Mouse (Mus musculus): Measurements from ENCODE around the gene March8. TPM values are rescaled to one million over a fixed set of nuclear protein-coding genes. Genes with fewer than 3 reads are reported as not detected.

Gene March8
- polyA plus RNA-seq (2016; fragmentation: Nextera tagmentation; extraction: Ambion mirVana): 31.2 and 42.0 TPM in 2 replicates

- H3K4me1 ChIP-seq (replicated peaks): peaks cover 12% of the 10 kb centered on the region; the same call in 1 of the 2 replicates
- H3K27ac ChIP-seq: peak within 1 kb of the TSS; percentile 95
- under 1% methylated on average over 75 of the region's 75 CpGs for WGBS
- peaks cover 10% of the 10 kb centered on the region; the same call in 1 of the 2 replicates for H3K36me3 ChIP-seq
- H3K27me3 ChIP-seq (ENCODE audit: insufficient read depth, poor library complexity, severe bottlenecking): no peaks in the 10 kb centered on the region; the same call in 1 of the 2 replicates
- H3K4me3 ChIP-seq: peak within 1 kb of the TSS; percentile 95
- H3K9me3 ChIP-seq: peaks cover 3% of the 10 kb centered on the region; the same call in 1 of the 2 replicates
- DNase-seq (ENCODE audit: low spot score): peak; percentile 91
Measured at GRCm38 (mm10) chr6:116337835-116338501, at the start of gene March8. TSS of gene March8 (plus strand) at chr6:116338024.

- 91% methylated on average over 2 of the region's 2 CpGs for WGBS
- H3K36me3 ChIP-seq: no peaks in the 10 kb centered on the region
- no peaks in the 10 kb centered on the region for H3K4me1 ChIP-seq (replicated peaks)
- H3K27me3 ChIP-seq (ENCODE audit: insufficient read depth, poor library complexity, severe bottlenecking): no peaks in the 10 kb centered on the region
- H3K4me3 ChIP-seq: no peak overlapping the region
- H3K9me3 ChIP-seq: no peaks in the 10 kb centered on the region
- no peak for DNase-seq (ENCODE audit: low spot score)
- no peak overlapping the region for H3K27ac ChIP-seq
Measured at GRCm38 (mm10) chr6:116311411-116311810, 26.4 kb upstream of the March8 start.

- Histone ChIP-seq H3K27me3 (ENCODE audit: insufficient read depth, poor library complexity, severe bottlenecking) (no peaks in the 10 kb centered on the region), H3K36me3 (no peaks in the 10 kb centered on the region), H3K9me3 (no peaks in the 10 kb centered on the region), H3K4me1 (replicated peaks) (no peaks in the 10 kb centered on the region), H3K27ac (no peak overlapping the region), H3K4me3 (no peak overlapping the region)
- no peak for DNase-seq (ENCODE audit: low spot score)
- WGBS: 84% methylated on average over 3 of the region's 3 CpGs
Measured at GRCm38 (mm10) chr6:116319259-116319658, 18.6 kb upstream of the March8 start.

GRCm38 (mm10) chr6:116326641-116327040, 11.2 kb upstream of the March8 start:
- no peak for DNase-seq (ENCODE audit: low spot score)
- no peak overlapping the region for H3K27ac ChIP-seq
- no peak overlapping the region for H3K4me3 ChIP-seq
- WGBS: 93% methylated on average over 3 of the region's 3 CpGs
- H3K27me3 ChIP-seq (ENCODE audit: insufficient read depth, poor library complexity, severe bottlenecking): no peaks in the 10 kb centered on the region
- no peaks in the 10 kb centered on the region for H3K4me1 ChIP-seq (replicated peaks)
- no peaks in the 10 kb centered on the region for H3K9me3 ChIP-seq
- no peaks in the 10 kb centered on the region for H3K36me3 ChIP-seq

- H3K36me3 ChIP-seq: no peaks in the 10 kb centered on the region
- 94% methylated on average over 2 of the region's 2 CpGs for WGBS
- DNase-seq (ENCODE audit: low spot score): no peak
- H3K27ac ChIP-seq: no peak overlapping the region
- no peaks in the 10 kb centered on the region; the same call in 1 of the 2 replicates for H3K27me3 ChIP-seq (ENCODE audit: insufficient read depth, poor library complexity, severe bottlenecking)
- H3K4me1 ChIP-seq (replicated peaks): no peaks in the 10 kb centered on the region
- H3K9me3 ChIP-seq: no peaks in the 10 kb centered on the region
- H3K4me3 ChIP-seq: no peak overlapping the region
Measured at GRCm38 (mm10) chr6:116331396-116331795, 6.4 kb upstream of the March8 start.

GRCm38 (mm10) chr6:116337466-116337834, 374 bp upstream of the March8 start:
- Histone ChIP-seq H3K9me3 (peaks cover 3% of the 10 kb centered on the region; the same call in 1 of the 2 replicates), H3K27ac (peak overlapping the region; percentile 95), H3K4me3 (peak overlapping the region; percentile 95), H3K4me1 (replicated peaks) (peaks cover 12% of the 10 kb centered on the region; the same call in 1 of the 2 replicates), H3K27me3 (ENCODE audit: insufficient read depth, poor library complexity, severe bottlenecking) (no peaks in the 10 kb centered on the region; the same call in 1 of the 2 replicates), H3K36me3 (peaks cover 10% of the 10 kb centered on the region; the same call in 1 of the 2 replicates)
- no peak for DNase-seq (ENCODE audit: low spot score)
- 3% methylated on average over 7 of the region's 7 CpGs for WGBS

GRCm38 (mm10) chr6:116338520-116338919, 696 bp downstream of the March8 start:
- peaks cover 3% of the 10 kb centered on the region; the same call in 1 of the 2 replicates for H3K9me3 ChIP-seq
- WGBS: 9% methylated on average over 8 of the region's 8 CpGs

GRCm38 (mm10) chr6:116339088-116339487, 1.3 kb downstream of the March8 start:
- WGBS: 92% methylated on average over 5 of the region's 5 CpGs
- Histone ChIP-seq H3K27me3 (ENCODE audit: insufficient read depth, poor library complexity, severe bottlenecking) (no peaks in the 10 kb centered on the region; the same call in 1 of the 2 replicates), H3K36me3 (peaks cover 10% of the 10 kb centered on the region; the same call in 1 of the 2 replicates), H3K4me1 (replicated peaks) (peaks cover 12% of the 10 kb centered on the region; the same call in 1 of the 2 replicates), H3K9me3 (peaks cover 3% of the 10 kb centered on the region; the same call in 1 of the 2 replicates), H3K4me3 (peak overlapping the region; percentile 95), H3K27ac (no peak overlapping the region)
- DNase-seq (ENCODE audit: low spot score): no peak

More at GRCm38 (mm10) chr6:116338520-116338919, 696 bp downstream of the March8 start:
- no peak for DNase-seq (ENCODE audit: low spot score)
- H3K27me3 ChIP-seq (ENCODE audit: insufficient read depth, poor library complexity, severe bottlenecking): no peaks in the 10 kb centered on the region; the same call in 1 of the 2 replicates
- peak overlapping the region; percentile 95 for H3K4me3 ChIP-seq
- peaks cover 12% of the 10 kb centered on the region; the same call in 1 of the 2 replicates for H3K4me1 ChIP-seq (replicated peaks)
- peak overlapping the region; percentile 95 for H3K27ac ChIP-seq
- peaks cover 10% of the 10 kb centered on the region; the same call in 1 of the 2 replicates for H3K36me3 ChIP-seq

GRCm38 (mm10) chr6:116340521-116340920, 2.7 kb downstream of the March8 start:
- H3K4me1 ChIP-seq (replicated peaks): peaks cover 12% of the 10 kb centered on the region; the same call in 1 of the 2 replicates
- no peak overlapping the region for H3K27ac ChIP-seq
- peaks cover 3% of the 10 kb centered on the region; the same call in 1 of the 2 replicates for H3K9me3 ChIP-seq
- no peaks in the 10 kb centered on the region; the same call in 1 of the 2 replicates for H3K27me3 ChIP-seq (ENCODE audit: insufficient read depth, poor library complexity, severe bottlenecking)
- no peak overlapping the region for H3K4me3 ChIP-seq
- peaks cover 10% of the 10 kb centered on the region; the same call in 1 of the 2 replicates for H3K36me3 ChIP-seq
- no peak for DNase-seq (ENCODE audit: low spot score)
- 92% methylated on average over 1 of the region's 1 CpGs for WGBS

- 91% methylated on average over 2 of the region's 2 CpGs for WGBS
- Histone ChIP-seq H3K27ac (no peak overlapping the region), H3K4me1 (replicated peaks) (no peaks in the 10 kb centered on the region), H3K36me3 (no peaks in the 10 kb centered on the region), H3K9me3 (no peaks in the 10 kb centered on the region), H3K4me3 (no peak overlapping the region), H3K27me3 (ENCODE audit: insufficient read depth, poor library complexity, severe bottlenecking) (no peaks in the 10 kb centered on the region)
- no peak for DNase-seq (ENCODE audit: low spot score)
Measured at GRCm38 (mm10) chr6:116347953-116348352, 10.1 kb downstream of the March8 start.

GRCm38 (mm10) chr6:116349997-116350396, 12.2 kb downstream of the March8 start:
- no peak for DNase-seq (ENCODE audit: low spot score)
- H3K4me3 ChIP-seq: no peak overlapping the region
- H3K9me3 ChIP-seq: no peaks in the 10 kb centered on the region
- WGBS: 89% methylated on average over 3 of the region's 3 CpGs
- no peak overlapping the region for H3K27ac ChIP-seq
- H3K27me3 ChIP-seq (ENCODE audit: insufficient read depth, poor library complexity, severe bottlenecking): no peaks in the 10 kb centered on the region
- no peaks in the 10 kb centered on the region for H3K36me3 ChIP-seq
- H3K4me1 ChIP-seq (replicated peaks): no peaks in the 10 kb centered on the region

- no peak for DNase-seq (ENCODE audit: low spot score)
Measured at GRCm38 (mm10) chr6:116350643-116351042, 12.8 kb downstream of the March8 start.

GRCm38 (mm10) chr6:116351534-116351933, 13.7 kb downstream of the March8 start:
- Histone ChIP-seq H3K27me3 (ENCODE audit: insufficient read depth, poor library complexity, severe bottlenecking) (no peaks in the 10 kb centered on the region), H3K4me1 (replicated peaks) (no peaks in the 10 kb centered on the region), H3K27ac (no peak overlapping the region), H3K36me3 (no peaks in the 10 kb centered on the region), H3K4me3 (no peak overlapping the region), H3K9me3 (no peaks in the 10 kb centered on the region)
- 85% methylated on average over 4 of the region's 4 CpGs for WGBS
- no peak for DNase-seq (ENCODE audit: low spot score)

More at GRCm38 (mm10) chr6:116350643-116351042, 12.8 kb downstream of the March8 start:
- Histone ChIP-seq H3K4me1 (replicated peaks) (no peaks in the 10 kb centered on the region), H3K9me3 (no peaks in the 10 kb centered on the region), H3K4me3 (no peak overlapping the region), H3K36me3 (no peaks in the 10 kb centered on the region), H3K27me3 (ENCODE audit: insufficient read depth, poor library complexity, severe bottlenecking) (no peaks in the 10 kb centered on the region), H3K27ac (no peak overlapping the region)
- WGBS: 86% methylated on average over 6 of the region's 6 CpGs
